Mouse (Mus musculus): ENCODE results near the gene Phf21b. TPM values are rescaled to one million over a fixed set of nuclear protein-coding genes. Genes with fewer than 3 reads are reported as not detected.

Phf21b gene
- polyA plus RNA-seq, 1 experiment = 3.0 TPM

- TF ChIP-seq POLR2A (IDR thresholded peaks at IDR 0.05; ENCODE audit: control insufficient read depth, extremely low read depth, insufficient read depth, low read length, poor library complexity) = no peak
- Histone ChIP-seq H3K4me1 (replicated peaks; ENCODE audit: control insufficient read depth, insufficient read depth, low read length) (no peaks in the 10 kb centered on the region), H3K27ac (ENCODE audit: control insufficient read depth, insufficient read depth, low read length) (no peak overlapping the region), H3K4me3 (ENCODE audit: control insufficient read depth, insufficient read depth, low read length) (no peak overlapping the region), H3K36me3 (ENCODE audit: control insufficient read depth, insufficient read depth, low read length) (no peaks in the 10 kb centered on the region), H3K27me3 (ENCODE audit: control insufficient read depth, insufficient read depth, low read length) (no peaks in the 10 kb centered on the region; the same call in 1 of the 2 replicates)
- 42% methylated on average over 3 of the region's 3 CpGs for whole genome bisulfite sequencing
- DNase-seq = no peak
Measured at GRCm38 (mm10) chr15:84840560-84840959, 15.3 kb downstream of the Phf21b start.

- Histone ChIP-seq H3K27ac (ENCODE audit: control insufficient read depth, insufficient read depth, low read length) (no peak overlapping the region), H3K27me3 (ENCODE audit: control insufficient read depth, insufficient read depth, low read length) (no peaks in the 10 kb centered on the region; the same call in 1 of the 2 replicates), H3K4me1 (replicated peaks; ENCODE audit: control insufficient read depth, insufficient read depth, low read length) (no peaks in the 10 kb centered on the region), H3K36me3 (ENCODE audit: control insufficient read depth, insufficient read depth, low read length) (no peaks in the 10 kb centered on the region), H3K4me3 (ENCODE audit: control insufficient read depth, insufficient read depth, low read length) (no peak overlapping the region)
- TF ChIP-seq POLR2A (IDR thresholded peaks at IDR 0.05; ENCODE audit: control insufficient read depth, extremely low read depth, insufficient read depth, low read length, poor library complexity) = no peak
- no peak for TF ChIP-seq CTCF (IDR thresholded peaks at IDR 0.05; ENCODE audit: borderline replicate concordance, control insufficient read depth, extremely low read depth, insufficient read depth, low read length, poor library complexity)
- no peak for DNase-seq
- 71% methylated on average over 3 of the region's 3 CpGs for WGBS
Measured at GRCm38 (mm10) chr15:84839521-84839920, 16.3 kb downstream of the Phf21b start.

DNA sequence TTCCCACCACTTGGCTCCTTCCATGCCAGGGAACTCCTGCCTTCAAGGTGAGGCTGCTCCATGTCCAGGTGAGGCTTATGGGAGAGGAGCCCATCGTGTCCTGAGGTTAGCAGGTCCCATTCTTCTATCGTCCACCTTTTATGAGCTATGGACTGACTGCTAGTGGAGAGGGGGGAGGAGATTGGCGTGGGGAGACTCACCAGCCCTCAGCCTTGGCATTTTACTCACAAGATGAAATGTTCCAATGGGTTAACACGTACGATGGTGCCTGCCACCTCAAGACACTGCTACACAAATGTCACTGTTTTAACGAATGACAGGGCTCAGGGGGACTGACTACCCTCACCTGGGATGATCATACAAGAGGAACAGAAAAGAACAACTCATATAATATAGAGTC, 18.0 kb downstream of the Phf21b start:
- DNase-seq = no peak
- no peaks in the 10 kb centered on the region for H3K4me1 ChIP-seq (replicated peaks; ENCODE audit: control insufficient read depth, insufficient read depth, low read length)
- WGBS = 89% methylated on average over 6 of the region's 6 CpGs
- no peak for TF ChIP-seq POLR2A (IDR thresholded peaks at IDR 0.05; ENCODE audit: control insufficient read depth, extremely low read depth, insufficient read depth, low read length, poor library complexity)
- TF ChIP-seq CTCF (IDR thresholded peaks at IDR 0.05; ENCODE audit: borderline replicate concordance, control insufficient read depth, extremely low read depth, insufficient read depth, low read length, poor library complexity) = no peak
- no peak overlapping the region for H3K27ac ChIP-seq (ENCODE audit: control insufficient read depth, insufficient read depth, low read length)
- no peaks in the 10 kb centered on the region; the same call in 1 of the 2 replicates for H3K27me3 ChIP-seq (ENCODE audit: control insufficient read depth, insufficient read depth, low read length)
- H3K4me3 ChIP-seq (ENCODE audit: control insufficient read depth, insufficient read depth, low read length) = no peak overlapping the region
- H3K36me3 ChIP-seq (ENCODE audit: control insufficient read depth, insufficient read depth, low read length) = no peaks in the 10 kb centered on the region

DNA sequence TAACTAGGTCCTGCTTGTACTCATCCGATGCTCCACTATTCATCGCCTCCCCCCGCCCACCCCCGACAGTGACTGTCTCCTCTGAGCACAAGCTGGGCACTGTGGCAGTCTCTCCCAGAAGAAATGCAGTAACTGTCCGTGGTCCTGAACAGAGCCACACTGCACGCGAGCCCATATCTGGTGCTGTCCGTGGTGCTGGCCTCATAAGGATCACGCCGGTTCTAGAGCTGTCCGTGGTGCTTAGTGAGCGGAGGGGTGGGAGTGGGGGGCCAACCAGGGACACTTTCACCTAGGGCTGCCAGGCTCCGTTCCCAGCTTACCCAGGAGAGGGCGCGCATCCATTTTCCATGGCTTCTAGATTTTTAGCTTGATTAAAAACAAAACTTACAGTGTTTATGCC, 26.4 kb downstream of the Phf21b start:
- WGBS = 8% methylated on average over 15 of the region's 15 CpGs
- no peak overlapping the region for H3K27ac ChIP-seq (ENCODE audit: control insufficient read depth, insufficient read depth, low read length)
- no peaks in the 10 kb centered on the region for H3K36me3 ChIP-seq (ENCODE audit: control insufficient read depth, insufficient read depth, low read length)
- H3K27me3 ChIP-seq (ENCODE audit: control insufficient read depth, insufficient read depth, low read length) = no peaks in the 10 kb centered on the region
- DNase-seq = peak; percentile 83
- H3K4me3 ChIP-seq (ENCODE audit: control insufficient read depth, insufficient read depth, low read length) = no peak overlapping the region
- no peaks in the 10 kb centered on the region for H3K4me1 ChIP-seq (replicated peaks; ENCODE audit: control insufficient read depth, insufficient read depth, low read length)
- TF ChIP-seq CTCF (IDR thresholded peaks at IDR 0.05; ENCODE audit: borderline replicate concordance, control insufficient read depth, extremely low read depth, insufficient read depth, low read length, poor library complexity) = 0 out of 2 replicates have a peak, but pooled peaks have one; percentile 40
- no peak for TF ChIP-seq POLR2A (IDR thresholded peaks at IDR 0.05; ENCODE audit: control insufficient read depth, extremely low read depth, insufficient read depth, low read length, poor library complexity)

GRCm38 (mm10) chr15:84828603-84829002, 27.2 kb downstream of the Phf21b start:
- Histone ChIP-seq H3K4me3 (ENCODE audit: control insufficient read depth, insufficient read depth, low read length) (no peak overlapping the region), H3K36me3 (ENCODE audit: control insufficient read depth, insufficient read depth, low read length) (no peaks in the 10 kb centered on the region), H3K27me3 (ENCODE audit: control insufficient read depth, insufficient read depth, low read length) (no peaks in the 10 kb centered on the region), H3K4me1 (replicated peaks; ENCODE audit: control insufficient read depth, insufficient read depth, low read length) (no peaks in the 10 kb centered on the region), H3K27ac (ENCODE audit: control insufficient read depth, insufficient read depth, low read length) (no peak overlapping the region)
- 96% methylated on average over 12 of the region's 12 CpGs for WGBS
- no peak for DNase-seq
- TF ChIP-seq POLR2A (IDR thresholded peaks at IDR 0.05; ENCODE audit: control insufficient read depth, extremely low read depth, insufficient read depth, low read length, poor library complexity) (no peak), CTCF (IDR thresholded peaks at IDR 0.05; ENCODE audit: borderline replicate concordance, control insufficient read depth, extremely low read depth, insufficient read depth, low read length, poor library complexity) (no peak)

DNA sequence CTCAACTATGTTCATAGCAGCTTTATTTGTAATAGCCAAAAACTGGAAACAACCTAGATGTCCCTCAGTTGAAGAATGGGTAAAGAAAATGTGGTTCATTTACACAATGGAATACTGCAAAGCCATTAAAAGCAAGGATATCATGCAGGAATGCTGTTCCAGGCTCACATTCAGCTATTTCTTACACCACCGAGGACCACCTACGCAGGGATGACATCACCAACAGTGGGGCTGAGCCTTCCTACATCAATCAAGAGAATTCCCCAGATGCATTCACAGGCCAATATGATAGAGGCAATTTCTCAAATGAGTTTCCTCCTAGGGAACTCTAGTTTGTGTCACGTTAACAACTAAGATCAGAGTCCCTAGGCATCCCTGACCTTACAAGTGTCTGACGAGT, 32.8 kb downstream of the Phf21b start:
- no peak overlapping the region for H3K27ac ChIP-seq (ENCODE audit: control insufficient read depth, insufficient read depth, low read length)
- no peaks in the 10 kb centered on the region for H3K36me3 ChIP-seq (ENCODE audit: control insufficient read depth, insufficient read depth, low read length)
- no peaks in the 10 kb centered on the region for H3K4me1 ChIP-seq (replicated peaks; ENCODE audit: control insufficient read depth, insufficient read depth, low read length)
- no peaks in the 10 kb centered on the region for H3K27me3 ChIP-seq (ENCODE audit: control insufficient read depth, insufficient read depth, low read length)
- no peak overlapping the region for H3K4me3 ChIP-seq (ENCODE audit: control insufficient read depth, insufficient read depth, low read length)
- TF ChIP-seq POLR2A (IDR thresholded peaks at IDR 0.05; ENCODE audit: control insufficient read depth, extremely low read depth, insufficient read depth, low read length, poor library complexity) (no peak), CTCF (IDR thresholded peaks at IDR 0.05; ENCODE audit: borderline replicate concordance, control insufficient read depth, extremely low read depth, insufficient read depth, low read length, poor library complexity) (no peak)
- WGBS = 96% methylated on average over 4 of the region's 4 CpGs
- no peak for DNase-seq

- DNase-seq = no peak
- Histone ChIP-seq H3K4me3 (ENCODE audit: control insufficient read depth, insufficient read depth, low read length) (no peak overlapping the region), H3K36me3 (ENCODE audit: control insufficient read depth, insufficient read depth, low read length) (no peaks in the 10 kb centered on the region), H3K27ac (ENCODE audit: control insufficient read depth, insufficient read depth, low read length) (no peak overlapping the region), H3K27me3 (ENCODE audit: control insufficient read depth, insufficient read depth, low read length) (no peaks in the 10 kb centered on the region), H3K4me1 (replicated peaks; ENCODE audit: control insufficient read depth, insufficient read depth, low read length) (no peaks in the 10 kb centered on the region)
- whole genome bisulfite sequencing = 74% methylated on average over 4 of the region's 4 CpGs
- TF ChIP-seq CTCF (IDR thresholded peaks at IDR 0.05; ENCODE audit: borderline replicate concordance, control insufficient read depth, extremely low read depth, insufficient read depth, low read length, poor library complexity) (no peak), POLR2A (IDR thresholded peaks at IDR 0.05; ENCODE audit: control insufficient read depth, extremely low read depth, insufficient read depth, low read length, poor library complexity) (no peak)
Measured at GRCm38 (mm10) chr15:84820811-84821210, 35.0 kb downstream of the Phf21b start.
